Mouse (Mus musculus): ENCODE results near the gene Ubl7. TPM values are rescaled to one million over a fixed set of nuclear protein-coding genes. Genes with fewer than 3 reads are reported as not detected.
"Not testable (repeated sequence)": the region's sequence is repeated elsewhere in the genome, so short reads cannot be mapped to it uniquely, and the experiment has no call there.

Gene Ubl7
- 100 to 1,000 TPM; 109 to 132 (median 111) TPM for total RNA-seq (2022)

DNA sequence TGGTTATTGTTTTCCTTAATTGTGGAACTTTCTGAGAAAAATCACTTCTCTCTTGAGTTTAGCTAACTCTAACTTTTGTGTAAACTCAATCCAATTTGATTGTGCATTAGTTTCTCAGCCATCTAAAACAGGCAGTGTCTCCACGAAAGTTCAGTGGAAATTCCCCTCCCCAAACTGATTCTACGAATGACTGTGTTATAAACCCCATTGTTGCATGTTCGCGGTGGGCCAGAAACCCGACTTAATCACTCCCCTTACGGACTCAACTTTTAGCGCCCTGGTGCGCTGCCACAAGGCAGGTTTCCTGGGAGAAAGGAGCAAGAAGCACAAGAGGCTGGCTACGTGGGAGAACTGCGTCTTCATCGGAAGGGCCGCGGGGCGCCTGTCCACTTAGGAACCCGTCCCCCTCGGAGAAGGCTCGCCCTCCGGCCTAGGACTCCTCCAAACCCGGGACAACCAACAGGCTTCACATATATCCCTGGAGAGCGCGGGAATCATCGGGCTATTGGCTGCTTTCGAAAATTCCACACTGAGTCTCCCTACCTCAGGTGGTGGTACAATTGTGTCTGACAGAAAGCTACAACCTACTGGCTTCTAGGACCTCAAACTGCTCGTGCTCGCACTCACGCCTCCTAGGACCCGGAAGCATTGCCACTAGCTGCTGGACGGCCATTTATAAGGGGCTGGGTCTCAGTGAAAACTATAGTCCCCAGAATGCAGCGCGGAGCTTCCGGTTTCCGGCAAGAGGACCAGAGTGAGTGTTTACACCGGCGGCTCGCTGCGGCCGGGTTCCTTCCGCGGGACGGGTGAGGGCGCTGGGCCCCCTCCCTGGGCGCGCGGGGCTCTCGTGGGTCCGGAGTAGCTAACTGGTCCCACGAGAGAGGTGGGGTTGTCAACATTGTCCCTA lies at the start of gene Ubl7:
TSS of gene Ubl7 (plus strand) at position 726 of the 907 bp plus-strand sequence.
- peak; percentile 78 to 88 for DNase-seq (ENCODE audit: low spot score in 2 of 2)

DNA sequence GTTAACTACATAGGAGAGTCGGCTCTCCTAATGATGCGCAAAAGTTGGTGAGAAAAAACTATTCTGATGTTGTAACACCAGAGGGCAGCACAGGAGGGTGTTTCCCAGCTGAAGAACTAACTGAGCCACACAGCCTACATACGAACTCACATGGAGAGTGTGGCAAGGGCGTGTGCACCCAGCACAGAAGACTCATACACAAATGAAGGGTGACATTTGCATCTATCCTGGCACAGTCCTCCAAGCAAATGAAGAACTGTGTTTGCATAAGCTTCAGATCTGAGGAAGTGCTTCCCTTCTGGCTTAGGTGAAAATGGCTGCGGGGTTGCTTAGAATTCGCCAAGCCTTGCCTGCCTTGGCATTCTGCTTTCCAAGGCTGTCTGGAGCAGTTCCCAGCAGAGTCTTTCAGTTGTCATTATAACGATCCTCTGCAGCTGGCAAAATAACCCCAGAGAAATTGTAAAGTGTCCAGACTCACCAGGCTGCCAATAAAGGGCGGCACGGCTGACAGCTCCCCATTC lies 48.8 kb upstream of the Ubl7 start:
- DNase-seq (ENCODE audit: low spot score in 2 of 2): peak; percentile 39 to 75

DNA sequence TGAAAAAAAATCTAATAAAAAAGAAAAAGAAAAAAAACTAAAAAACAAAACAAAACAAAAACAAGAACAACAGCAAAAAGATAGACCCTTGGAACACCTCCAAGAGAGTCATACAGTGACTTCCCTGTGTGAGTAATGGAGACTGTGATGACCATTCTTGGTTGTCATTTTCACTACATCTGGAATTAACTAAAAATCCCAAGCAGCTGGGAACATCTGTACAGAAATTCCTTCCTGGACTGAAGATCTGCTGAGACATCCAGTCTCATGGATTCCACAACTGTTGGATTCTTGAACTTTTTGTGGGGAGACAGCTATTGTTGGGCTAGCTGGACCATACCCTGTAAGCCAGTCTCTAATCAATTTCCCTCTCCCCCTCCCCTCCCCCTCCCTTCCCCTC lies 46.4 kb upstream of the Ubl7 start:
- no peak for DNase-seq (ENCODE audit: low spot score in 2 of 2)

- DNase-seq (ENCODE audit: low spot score in 2 of 2): peak; percentile 15 to 58
Observed at GRCm38 (mm10) chr9:57866530-57866929, 44.2 kb upstream of the Ubl7 start.

DNA sequence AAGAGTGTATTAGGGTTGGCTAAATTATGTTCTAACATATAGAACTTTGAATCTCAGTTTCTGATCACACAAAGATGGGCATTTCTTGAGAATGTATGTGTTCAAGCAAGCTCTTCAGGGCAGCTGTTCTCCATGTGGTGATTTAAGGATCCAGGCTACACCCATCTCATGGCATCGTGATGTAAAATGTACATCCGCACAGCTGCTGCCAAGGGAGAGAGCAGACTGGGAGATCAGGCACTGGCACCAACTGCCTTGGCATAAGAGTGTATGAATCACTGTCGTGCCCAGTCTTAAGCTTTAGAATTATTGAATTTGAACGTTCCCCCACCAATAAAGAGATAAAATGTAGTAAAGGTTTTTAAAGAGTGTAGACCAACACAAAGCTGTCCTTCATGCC lies 43.5 kb upstream of the Ubl7 start:
- peak in 1 of 2 experiments; percentile 51 for DNase-seq (ENCODE audit: low spot score in 2 of 2)

DNA sequence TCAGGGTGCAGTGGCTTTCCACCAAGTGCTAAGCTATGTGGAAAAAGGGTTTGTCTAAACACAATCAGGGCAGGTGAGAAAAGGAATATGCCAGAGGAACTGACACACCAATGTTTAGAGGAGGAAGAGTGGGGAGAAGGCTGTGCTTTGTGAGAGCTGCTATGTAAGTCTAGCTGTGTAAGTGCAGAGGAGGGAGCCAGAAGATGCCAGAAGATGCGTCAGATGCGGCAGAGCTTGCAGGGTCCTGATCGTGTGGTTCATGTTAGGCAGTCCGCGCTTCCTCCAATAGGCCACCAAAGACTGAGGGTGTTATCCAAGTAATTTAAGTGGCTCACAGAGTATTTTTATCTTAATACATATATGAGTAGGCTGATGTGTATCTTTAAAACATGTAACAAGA lies 42.9 kb upstream of the Ubl7 start:
- peak in 1 of 2 experiments; percentile 24 for DNase-seq (ENCODE audit: low spot score in 2 of 2)

DNA sequence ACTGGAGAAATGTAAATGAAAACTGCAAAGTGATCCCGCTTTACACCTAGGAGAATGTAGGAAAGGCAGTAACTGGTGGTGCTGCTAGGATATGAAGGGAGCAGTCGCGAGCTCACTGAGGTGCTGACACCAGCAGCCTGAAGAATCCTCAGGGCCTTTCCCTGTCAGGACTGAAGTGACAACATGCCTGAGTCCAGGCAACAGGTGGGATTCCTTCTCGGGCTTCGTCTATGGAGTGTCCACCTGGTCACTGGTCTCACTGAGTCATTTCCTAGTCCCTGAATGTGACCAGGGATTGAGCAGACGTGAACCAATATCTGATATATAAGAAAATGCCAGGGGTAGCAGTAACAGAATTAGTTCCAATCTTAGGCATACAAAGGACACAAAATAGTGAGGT lies 42.0 kb upstream of the Ubl7 start:
- DNase-seq (ENCODE audit: low spot score in 2 of 2): no peak

DNA sequence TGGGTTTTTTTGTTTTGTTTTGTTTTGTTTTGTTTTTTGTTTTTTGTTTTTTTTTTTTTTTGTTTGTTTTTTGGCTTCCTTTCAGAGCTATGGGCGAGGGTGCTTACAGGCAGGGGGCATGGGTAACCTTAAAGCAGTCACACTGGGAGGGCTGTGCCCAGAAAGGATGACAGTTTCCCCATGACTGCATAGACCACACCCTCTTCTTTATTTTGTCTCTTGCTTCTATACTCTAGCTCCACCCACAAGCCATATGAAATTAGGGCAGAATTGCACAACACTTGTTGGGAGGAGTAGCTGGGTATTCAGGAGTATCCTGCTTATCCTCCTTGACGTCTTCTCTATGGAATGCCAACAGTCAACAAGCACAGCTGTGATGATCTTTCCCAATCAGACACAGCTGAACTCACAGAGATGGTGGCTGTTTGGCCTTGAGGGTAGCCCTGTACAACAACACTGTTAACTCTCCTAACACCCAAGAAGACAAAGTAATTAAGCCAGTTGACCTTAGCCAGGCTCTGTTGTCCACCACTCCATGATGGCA lies 40.4 kb upstream of the Ubl7 start:
- DNase-seq (ENCODE audit: low spot score in 2 of 2): no peak

GRCm38 (mm10) chr9:57874134-57874533 lies 36.6 kb upstream of the Ubl7 start:
- no peak for DNase-seq (ENCODE audit: low spot score in 2 of 2)

DNA sequence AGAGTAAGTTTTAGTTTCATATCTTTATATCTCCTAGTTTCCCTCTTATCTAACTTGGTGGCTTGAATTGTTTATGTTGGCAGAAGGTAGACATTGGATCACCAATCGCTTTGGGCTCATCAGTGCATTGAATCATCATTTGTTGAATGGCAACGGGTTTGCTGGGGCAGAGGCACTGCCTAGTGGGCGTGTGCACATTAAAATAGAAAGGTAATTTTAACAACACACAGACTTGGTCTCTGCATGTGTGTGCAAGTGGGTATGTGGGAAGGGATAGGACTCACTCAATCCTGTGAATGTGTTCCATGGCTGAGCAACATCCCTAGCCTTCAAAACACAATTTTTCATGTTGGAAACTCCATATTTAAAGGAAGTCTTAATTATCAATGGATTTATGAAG lies 35.8 kb upstream of the Ubl7 start:
- peak in 1 of 2 experiments; percentile 37 for DNase-seq (ENCODE audit: low spot score in 2 of 2)

GRCm38 (mm10) chr9:57879213-57879612 lies 31.6 kb upstream of the Ubl7 start:
- no peak for DNase-seq (ENCODE audit: low spot score in 2 of 2)

GRCm38 (mm10) chr9:57880278-57880677 lies 30.5 kb upstream of the Ubl7 start:
- no peak for DNase-seq (ENCODE audit: low spot score in 2 of 2)

GRCm38 (mm10) chr9:57881781-57882180 lies 29.0 kb upstream of the Ubl7 start:
- not testable (repeated sequence) for DNase-seq (ENCODE audit: low spot score in 2 of 2)

DNA sequence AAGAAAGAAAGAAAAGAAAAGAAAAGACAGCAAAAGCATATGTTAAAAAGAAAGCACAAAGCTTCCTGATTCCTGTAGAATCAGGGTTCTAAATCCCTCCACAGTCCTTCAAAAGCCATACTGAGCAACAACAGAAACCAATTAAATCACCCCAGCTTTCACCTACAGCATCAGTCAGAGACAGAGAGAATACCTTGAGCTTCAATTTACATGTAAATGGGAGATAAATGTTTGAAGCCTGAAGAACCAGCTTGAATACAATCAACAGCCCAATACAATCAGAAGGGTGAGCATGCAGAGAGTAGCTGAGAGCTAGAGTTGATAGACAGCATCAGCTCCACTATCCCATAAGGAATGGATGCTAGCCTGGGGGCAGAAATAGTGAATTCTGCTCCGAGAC lies 27.4 kb upstream of the Ubl7 start:
- no peak for DNase-seq (ENCODE audit: low spot score in 2 of 2)

DNA sequence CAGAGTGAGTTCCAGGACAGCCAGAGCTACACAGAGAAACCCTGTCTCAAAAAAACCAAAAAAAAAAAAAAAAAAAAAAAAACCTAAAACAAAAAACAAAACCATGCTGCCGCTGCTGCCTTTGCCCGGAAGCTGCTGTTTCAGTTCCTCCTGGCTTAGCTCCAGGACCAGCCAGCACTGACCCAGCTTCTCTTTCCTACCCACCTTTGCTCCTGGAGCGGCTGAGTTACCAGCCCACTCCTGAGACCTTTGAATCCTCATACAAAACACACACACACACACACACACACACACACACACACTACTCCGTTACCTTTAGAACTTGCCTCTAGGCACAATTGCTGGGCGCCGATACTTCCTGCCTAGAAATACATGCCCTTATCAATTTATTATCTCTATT lies 22.7 kb upstream of the Ubl7 start:
- DNase-seq (ENCODE audit: low spot score in 2 of 2): no peak

DNA sequence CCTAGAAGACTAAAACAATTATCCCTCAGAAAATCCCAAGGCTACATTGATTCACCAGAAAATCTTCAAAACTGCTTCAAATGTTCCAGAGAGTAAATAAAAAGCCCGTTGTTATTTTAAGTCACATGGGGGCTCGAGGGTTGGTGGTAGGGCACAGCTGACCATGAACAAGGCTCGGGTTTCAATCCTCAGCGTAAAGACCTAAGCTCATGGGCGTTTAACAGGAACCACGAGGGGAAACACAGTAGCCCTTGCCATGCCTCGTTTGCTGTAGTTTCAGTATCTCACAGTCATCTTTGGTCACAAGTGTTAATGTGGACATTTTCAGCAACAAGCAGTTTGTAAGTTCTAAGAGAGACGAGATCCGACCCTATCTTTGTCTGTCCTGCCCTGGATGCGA lies 10.3 kb upstream of the Ubl7 start:
- DNase-seq (ENCODE audit: low spot score in 2 of 2): no peak

- DNase-seq (ENCODE audit: low spot score in 2 of 2): no peak
Observed at GRCm38 (mm10) chr9:57901197-57901596, 9.6 kb upstream of the Ubl7 start.

DNA sequence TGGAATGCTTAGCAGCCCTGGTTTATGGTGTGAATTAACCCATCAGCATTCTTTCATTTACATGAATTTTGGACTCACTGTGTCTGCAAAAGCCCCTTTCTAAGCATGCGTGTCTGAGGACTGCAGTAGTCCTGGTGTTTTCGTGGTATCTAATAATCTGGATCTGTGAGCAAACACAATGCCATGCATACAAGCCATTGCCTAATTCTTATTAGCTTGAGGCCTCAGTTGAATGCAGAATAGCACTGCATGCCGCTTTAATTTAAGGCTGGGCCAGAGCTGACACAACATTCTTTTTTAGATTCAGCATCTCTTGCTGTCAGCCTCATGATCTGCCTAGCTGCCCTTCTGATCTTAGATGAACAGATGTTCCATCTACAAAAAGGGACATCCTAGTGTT lies 9.2 kb upstream of the Ubl7 start:
- DNase-seq (ENCODE audit: low spot score in 2 of 2): no peak

GRCm38 (mm10) chr9:57902132-57902531 lies 8.6 kb upstream of the Ubl7 start:
- DNase-seq (ENCODE audit: low spot score in 2 of 2): peak in 1 of 2 experiments; percentile 74

DNA sequence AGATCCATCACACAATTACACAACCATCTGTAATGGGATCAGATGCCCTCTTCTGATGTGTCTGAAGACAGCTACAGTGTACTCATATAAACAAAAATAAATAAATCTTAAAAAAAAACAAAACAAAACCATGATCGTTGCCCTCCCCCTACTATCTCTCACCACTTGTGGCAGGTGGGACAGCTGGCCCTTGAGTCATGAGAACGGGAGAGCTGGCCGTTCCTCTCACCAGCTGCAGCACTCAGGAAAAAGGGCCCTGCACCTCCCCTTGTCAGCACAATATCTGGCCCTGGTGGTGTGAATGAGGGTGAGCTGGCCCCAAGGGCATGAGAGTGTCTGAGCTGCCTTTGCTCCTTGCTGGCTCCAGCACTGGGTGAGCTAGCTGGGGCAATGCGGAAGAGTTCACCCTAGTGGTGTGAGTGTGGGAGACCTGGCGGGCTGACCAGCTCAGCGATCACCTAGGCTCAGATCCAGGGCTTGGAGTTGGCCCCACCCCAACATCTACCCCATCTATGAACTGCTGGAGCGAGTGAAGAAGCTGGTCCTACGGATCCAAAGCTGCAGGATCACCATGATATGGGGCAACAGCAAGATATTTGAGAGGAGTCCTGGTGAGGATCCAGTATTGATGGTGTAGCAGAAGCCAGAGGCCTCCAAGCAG lies 7.1 kb upstream of the Ubl7 start:
- DNase-seq (ENCODE audit: low spot score in 2 of 2): no peak

GRCm38 (mm10) chr9:57904250-57904644 lies 6.5 kb upstream of the Ubl7 start:
- no peak for DNase-seq (ENCODE audit: low spot score in 2 of 2)

DNA sequence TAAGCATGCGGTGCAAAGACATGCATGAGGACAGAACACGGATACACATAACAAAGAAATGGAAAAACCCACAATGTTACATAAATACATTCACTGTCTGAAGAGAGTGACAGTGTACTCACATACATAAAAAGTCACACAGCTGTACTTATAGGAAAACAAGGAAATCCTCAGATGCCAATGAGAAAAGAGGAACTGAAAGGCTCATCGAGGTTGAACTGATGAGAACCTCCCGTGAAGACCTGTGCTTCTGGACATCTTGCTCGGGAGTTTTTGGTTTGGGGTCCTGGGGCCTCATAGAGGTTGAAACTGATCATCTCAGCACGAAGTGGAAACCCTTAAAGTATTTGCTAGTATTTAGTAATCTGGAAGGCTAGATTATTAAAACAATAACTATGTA lies 3.6 kb upstream of the Ubl7 start:
- no peak for DNase-seq (ENCODE audit: low spot score in 2 of 2)

Data from left cerebral cortex, adult 8-10 months (tissue).